ENCODE assay signal across 11 mouse cellular contexts in the genomic region with DNA sequence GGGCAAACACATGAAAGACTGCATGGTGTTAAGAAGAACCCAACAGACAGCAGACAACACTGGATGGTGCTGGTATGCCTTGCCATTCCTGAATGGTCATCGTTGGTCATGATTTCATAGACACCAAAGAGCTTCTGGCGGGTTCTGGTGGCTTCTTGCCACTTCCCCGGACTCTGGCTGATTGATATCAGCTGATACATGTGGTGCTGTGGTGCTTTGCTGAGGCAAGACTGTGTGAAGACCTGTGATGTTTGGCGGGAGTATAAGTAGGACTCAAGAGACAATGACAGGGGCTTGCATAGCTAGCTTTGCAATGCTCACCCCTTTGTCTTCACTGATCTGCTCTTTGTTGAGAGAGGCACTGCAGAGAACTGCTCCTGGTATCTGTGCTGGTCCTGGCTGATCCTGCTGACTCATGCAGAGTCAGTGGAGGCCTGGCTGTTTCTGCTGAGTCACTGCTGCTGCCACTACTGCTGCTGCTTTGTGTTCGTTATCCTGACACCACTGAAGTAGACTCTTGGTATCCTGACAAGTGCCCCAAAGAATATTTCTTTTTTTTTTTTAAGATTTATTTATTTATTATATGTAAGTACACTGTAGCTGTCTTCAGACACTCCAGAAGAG. TPM values are rescaled to one million over a fixed set of nuclear protein-coding genes. Genes with fewer than 3 reads are reported as not detected.
A peak's percentile ranks its signal among the peaks of the same experiment; 100 is the strongest.
DNase-seq lines count a peak whose midpoint lies in the region; ATAC-seq lines count a peak whose summit lies in the region.
"Had no signal": no experiment of that assay in that cellular context is flagged by ENCODE, and none has a peak within 500 bp of the region (broad histone marks: within the 10 kb centered on the region; RNA-seq: fewer than 3 reads in every experiment).

No protein-coding gene starts in this region.

- peak; percentile 91 for ATAC-seq in liver, embryonic 11.5 days (replicated peaks; ENCODE audit: low FRiP score)

- DNase-seq in thymus, postnatal 0 days (ENCODE audit: low spot score) = peak; percentile 15
- DNase-seq in thymus, postnatal 36 days = no peak
- DNase-seq in adrenal gland, postnatal 25 days = peak; percentile 46
- DNase-seq in liver, embryonic 11.5 days (ENCODE audit: low spot score) = peak; percentile 69
- peak; percentile 64 for DNase-seq in yolk sac, embryonic 10.5 days (ENCODE audit: low spot score)
- no peak for DNase-seq in urinary bladder, postnatal 36 days (ENCODE audit: low spot score in 2 of 2)
- no peak for DNase-seq in layer of hippocampus, adult 9-10 months (ENCODE audit: low spot score)
- no peak for DNase-seq in urinary bladder, adult 2 months (ENCODE audit: low spot score)
- DNase-seq: heart, postnatal 14 days; layer of hippocampus, postnatal 36 days; lung, postnatal 14 days had no signal

- peaks cover 4% of the 10 kb centered on the region for H3K4me1 ChIP-seq in liver, embryonic 11.5 days (replicated peaks; ENCODE audit: control insufficient read depth, insufficient read depth, low read length)

- H3K9me3 ChIP-seq in liver, embryonic 11.5 days (ENCODE audit: control insufficient read depth, low read length) = no peaks in the 10 kb centered on the region

- H3K27ac ChIP-seq in liver, embryonic 11.5 days (ENCODE audit: low read depth, low read length) = peak overlapping the region; percentile 84

- no peak overlapping the region for H3K4me3 ChIP-seq in liver, embryonic 11.5 days (ENCODE audit: low read depth, low read length)

- WGBS in liver, embryonic 11.5 days = 44% methylated on average over 5 of the region's 5 CpGs

- no peaks in the 10 kb centered on the region for H3K27me3 ChIP-seq in liver, embryonic 11.5 days (replicated peaks; ENCODE audit: control insufficient read depth, insufficient read depth, low read length)

- H3K4me2 ChIP-seq in liver, embryonic 11.5 days = peak overlapping the region; percentile 42

- H3K36me3 ChIP-seq in liver, embryonic 11.5 days (ENCODE audit: control insufficient read depth, insufficient read depth, low read length) = no peaks in the 10 kb centered on the region

- peak overlapping the region; percentile 46 for H3K9ac ChIP-seq in liver, embryonic 11.5 days (ENCODE audit: low read depth, low read length)

RNA-seq across cellular contexts. Expression of gene Eya3, which starts 14.6 kb away (rescaled TPM):
- polyA plus RNA-seq in thymus, postnatal 0 days (2015; fragmentation: Nextera tagmentation; extraction: Ambion mirVana) = 20.6 and 26.8 TPM in 2 replicates
- total RNA-seq in adrenal gland, postnatal 25 days (2021) = 22.4 and 28.8 TPM in 2 replicates
- 28.3 and 29.7 TPM in 2 replicates for polyA plus RNA-seq in liver, embryonic 11.5 days (2014; fragmentation: Nextera tagmentation; extraction: Ambion mirVana)
- 17.3 and 17.6 TPM in 2 replicates for polyA plus RNA-seq in urinary bladder, adult 2 months (2012; rRNA removed)

Comparison
In these comparisons a context has a peak if more than half of its experiments do, and no peak if none do; other contexts are left out.
1. DNase-seq: peak in thymus, postnatal 0 days (single experiment), adrenal gland, postnatal 25 days (single experiment), liver, embryonic 11.5 days (single experiment) and yolk sac, embryonic 10.5 days (single experiment); none in thymus, postnatal 36 days (0 of 2), urinary bladder, postnatal 36 days (0 of 2), layer of hippocampus, adult 9-10 months (single experiment) and urinary bladder, adult 2 months (single experiment).